Mouse (Mus musculus): ENCODE measurements around the gene Zbtb42.

Zbtb42 gene

GRCm38 (mm10) chr12:112694127-112694475 is 15.5 kb downstream of the Zbtb42 start:
- ChIA-PET POLR2A (interaction anchor here in 3 of 4 experiments (0.6 to 3.3 kb wide), 21 partner anchors 8 to 319 kb away, joined by 3 to 19 read pairs (median 4); partner anchors contain the start of genes Akt1 (in 2 of the 3), Zbtb42 (in 2 of the 3), Cep170b (in 1 of the 3) and Siva1 (in 1 of the 3)), CTCF (interaction anchor here in 3 of 4 experiments (0.6 to 2.6 kb wide), 17 partner anchors 10 to 549 kb away, joined by 3 to 14 read pairs (median 3); partner anchors contain the start of gene Akt1 (in 1 of the 3))

GRCm38 (mm10) chr12:112696806-112697425 is 18.3 kb downstream of the Zbtb42 start:
- ChIA-PET POLR2A (interaction anchor here in 1 of 4 experiments (0.8 to 1.5 kb wide), 2 partner anchors 10 to 24 kb away, joined by 3 read pairs; partner anchors contain the start of gene Cep170b), CTCF (interaction anchor here in 3 of 4 experiments (0.6 to 2.9 kb wide), 3 partner anchors 10 to 53 kb away, joined by 3 to 20 read pairs (median 10); partner anchors contain the start of gene Siva1 (in 1 of the 3))

GRCm38 (mm10) chr12:112700522-112700921 is 21.9 kb downstream of the Zbtb42 start:
- ChIA-PET CTCF (interaction anchor here in 2 of 4 experiments (1.0 to 1.9 kb wide), 5 partner anchors 20 to 149 kb away, joined by 3 to 4 read pairs (median 3); partner anchors contain the start of genes Akt1 (in 1 of the 2) and Cep170b (in 1 of the 2)), POLR2A (interaction anchor here in 2 of 4 experiments (0.8 to 1.6 kb wide), 11 partner anchors 8 to 156 kb away, joined by 3 to 6 read pairs (median 4); partner anchors contain the start of gene Cep170b (in 1 of the 2))

GRCm38 (mm10) chr12:112702374-112703320 is 24.0 kb downstream of the Zbtb42 start:
- CTCF ChIA-PET = interaction anchor here in 2 of 4 experiments (0.7 to 1.5 kb wide), 3 partner anchors 9 to 173 kb away, joined by 3 to 6 read pairs (median 3); no protein-coding TSS in a partner anchor
- POLR2A ChIA-PET = interaction anchor here in 3 of 4 experiments (0.6 to 1.3 kb wide), 4 partner anchors 9 to 953 kb away, joined by 3 to 4 read pairs (median 3); partner anchors contain the start of gene Cep170b (in 1 of the 3)

- POLR2A ChIA-PET = interaction anchor here in 3 of 4 experiments (0.8 to 2.1 kb wide), 18 partner anchors 9 to 126 kb away, joined by 3 to 10 read pairs (median 3); partner anchors contain the start of genes Cep170b (in 1 of the 3) and Zbtb42 (in 1 of the 3)
These were observed 28.3 kb downstream of the Zbtb42 start for GRCm38 (mm10) chr12:112706704-112707572.

GRCm38 (mm10) chr12:112707573-112707869 is 28.9 kb downstream of the Zbtb42 start:
- ChIA-PET CTCF (interaction anchor here (0.6 to 3.8 kb wide), 107 partner anchors 8 to 889 kb away, joined by 3 to 45 read pairs (median 4); partner anchors contain the start of genes Akt1 (in 2 of the 4), Cep170b (in 2 of the 4), Zbtb42 (in 2 of the 4) and Adssl1 (in 1 of the 4)), POLR2A (interaction anchor here in 2 of 4 experiments (0.7 to 2.1 kb wide), 12 partner anchors 9 to 140 kb away, joined by 3 to 10 read pairs (median 4); partner anchors contain the start of gene Cep170b (in 1 of the 2))

More at GRCm38 (mm10) chr12:112706704-112707572, 28.3 kb downstream of the Zbtb42 start:
- CTCF ChIA-PET = interaction anchor here (0.6 to 3.8 kb wide), 122 partner anchors 7 to 889 kb away, joined by 3 to 45 read pairs (median 4); partner anchors contain the start of genes Akt1 (in 4 of the 4), Adssl1 (in 2 of the 4), Cep170b (in 2 of the 4) and Siva1 (in 2 of the 4)

- POLR2A ChIA-PET = interaction anchor here in 1 of 4 experiments (0.5 to 0.6 kb wide), 2 partner anchors 152 to 383 kb away, joined by 3 read pairs; no protein-coding TSS in a partner anchor
- CTCF ChIA-PET = interaction anchor here in 3 of 4 experiments (0.5 to 1.5 kb wide), 6 partner anchors 8 to 162 kb away, joined by 3 to 4 read pairs (median 3); no protein-coding TSS in a partner anchor
These were observed 35.4 kb downstream of the Zbtb42 start for GRCm38 (mm10) chr12:112713984-112714383.

- CTCF ChIA-PET = interaction anchor here in 2 of 4 experiments (2.4 to 5.5 kb wide), 2 partner anchors 10 kb away, joined by 8 to 45 read pairs; no protein-coding TSS in a partner anchor
- POLR2A ChIA-PET = interaction anchor here in 2 of 4 experiments (0.6 to 0.7 kb wide), 2 partner anchors 30 to 77 kb away, joined by 3 read pairs; no protein-coding TSS in a partner anchor
These were observed 38.5 kb downstream of the Zbtb42 start for GRCm38 (mm10) chr12:112717140-112717539.

- CTCF ChIA-PET = interaction anchor here (0.5 to 5.5 kb wide), 7 partner anchors 12 to 167 kb away, joined by 3 to 45 read pairs (median 3); no protein-coding TSS in a partner anchor
- POLR2A ChIA-PET = interaction anchor here in 1 of 4 experiments (1.2 to 2.0 kb wide), 3 partner anchors 12 to 104 kb away, joined by 3 to 6 read pairs (median 3); no protein-coding TSS in a partner anchor
These were observed 40.4 kb downstream of the Zbtb42 start for GRCm38 (mm10) chr12:112718995-112719394.

GRCm38 (mm10) chr12:112720216-112720615 is 41.6 kb downstream of the Zbtb42 start, which contains the start of gene Cep170b:
Gene Cep170b (plus strand): TSS chr12:112720455.
- POLR2A ChIA-PET = interaction anchor here in 3 of 4 experiments (0.7 to 3.1 kb wide), 25 partner anchors 8 to 231 kb away, joined by 3 to 15 read pairs (median 4); partner anchors contain the start of genes Cdca4 (in 2 of the 3), Siva1 (in 2 of the 3), Inf2 (in 1 of the 3) and Zbtb42 (in 1 of the 3)
- CTCF ChIA-PET = interaction anchor here in 3 of 4 experiments (0.5 to 5.5 kb wide), 13 partner anchors 10 to 282 kb away, joined by 3 to 45 read pairs (median 5); no protein-coding TSS in a partner anchor

- POLR2A ChIA-PET = interaction anchor here in 3 of 4 experiments (0.6 to 3.1 kb wide), 51 partner anchors 9 to 992 kb away, joined by 3 to 15 read pairs (median 4); partner anchors contain the start of genes Cdca4 (in 2 of the 3), Siva1 (in 2 of the 3), Zbtb42 (in 2 of the 3) and Adssl1 (in 1 of the 3)
- CTCF ChIA-PET = interaction anchor here in 3 of 4 experiments (0.7 to 5.5 kb wide), 24 partner anchors 9 to 580 kb away, joined by 3 to 45 read pairs (median 4); partner anchors contain the start of genes Akt1 (in 1 of the 3) and Zbtb42 (in 1 of the 3)
These were observed 42.3 kb downstream of the Zbtb42 start for GRCm38 (mm10) chr12:112720890-112721423.

GRCm38 (mm10) chr12:112721424-112722239 is 43.0 kb downstream of the Zbtb42 start:
- ChIA-PET CTCF (interaction anchor here in 3 of 4 experiments (0.6 to 5.5 kb wide), 28 partner anchors 9 to 1208 kb away, joined by 3 to 45 read pairs (median 4); partner anchors contain the start of genes Akt1 (in 2 of the 3), Jag2 (in 1 of the 3), Pld4 (in 1 of the 3) and Zbtb42 (in 1 of the 3)), POLR2A (interaction anchor here in 3 of 4 experiments (0.5 to 3.1 kb wide), 52 partner anchors 8 to 993 kb away, joined by 3 to 15 read pairs (median 4); partner anchors contain the start of genes Cdca4 (in 2 of the 3), Siva1 (in 2 of the 3), Zbtb42 (in 2 of the 3) and Adssl1 (in 1 of the 3))

- ChIA-PET CTCF (interaction anchor here in 3 of 4 experiments (0.6 to 5.5 kb wide), 20 partner anchors 9 to 1209 kb away, joined by 3 to 45 read pairs (median 6); partner anchors contain the start of genes Akt1 (in 1 of the 3), Jag2 (in 1 of the 3) and Pld4 (in 1 of the 3)), POLR2A (interaction anchor here in 3 of 4 experiments (0.6 to 3.1 kb wide), 26 partner anchors 7 to 994 kb away, joined by 3 to 15 read pairs (median 4); partner anchors contain the start of genes Siva1 (in 2 of the 3), Brf1 (in 1 of the 3), Cdca4 (in 1 of the 3) and Clba1 (in 1 of the 3))
These were observed 43.8 kb downstream of the Zbtb42 start for GRCm38 (mm10) chr12:112722240-112723027.

Measured in embryonic stem cell, embryonic (primary cell).